Mouse (Mus musculus): ENCODE data around the gene Hsd17b3.

DNA sequence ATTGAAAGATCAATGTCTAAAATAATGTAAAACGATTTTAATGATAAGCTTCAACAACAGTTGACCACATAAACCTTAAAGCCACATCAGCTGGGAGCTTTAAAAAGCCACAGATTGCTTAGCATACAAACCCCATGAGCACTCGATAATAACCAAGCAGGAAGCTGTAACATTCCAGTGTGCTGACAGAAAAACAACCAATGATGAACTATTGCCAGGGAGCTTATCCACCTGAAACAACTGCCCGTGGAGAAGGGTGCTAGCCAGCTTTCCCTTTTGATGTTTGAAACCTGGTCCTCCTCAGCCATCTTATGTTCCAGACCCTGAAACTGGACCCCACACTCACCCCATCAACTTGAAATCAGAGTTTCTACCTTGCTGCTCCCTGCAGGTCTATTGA lies 22.4 kb downstream of the Hsd17b3 start:
- TF ChIP-seq CTCF (IDR thresholded peaks at IDR 0.05) (no peak), EP300 (IDR thresholded peaks at IDR 0.05; ENCODE audit: insufficient read depth, low read depth, low read length) (no peak)
